Mouse (Mus musculus) MEL (cell line): ENCODE results near the gene Kcnn1. TPM values are rescaled to one million over a fixed set of nuclear protein-coding genes. Genes with fewer than 3 reads are reported as not detected.

ENCODE experiments used
- DNase-seq: peaks from one replicate; pipeline ENCODE4 v3.0.0; 2011; ENCODE audit warnings: low read depth, low spot score
- H3K27ac ChIP-seq: 2 replicates; pipeline ENCODE4 v1.5.1; 2012; ENCODE audit warnings: low read depth, mild to moderate bottlenecking, control low read depth, low read length, moderate library complexity; ENCODE audit not compliant: control insufficient read depth
- H3K27me3 ChIP-seq, 2 experiments: fragments of 150-350 bp in 1 of 2; sonication (generic) in 1 of 2; 2 replicates each; pipeline ENCODE4 v1.6.1; 2012; ENCODE audit warnings: low read length in 2 of 2, mild to moderate bottlenecking in 2 of 2, improper control_type of control experiment in 1 of 2, moderate library complexity in 1 of 2; ENCODE audit not compliant: insufficient read depth in 2 of 2, control insufficient read depth in 1 of 2
- H3K36me3 ChIP-seq, 2 experiments: 2 replicates each; pipeline ENCODE4 v1.6.1; 2012 to 2014; ENCODE audit warnings: low read length in 2 of 2, improper control_type of control experiment in 1 of 2, inconsistent platforms in 1 of 2, mild to moderate bottlenecking in 1 of 2; ENCODE audit not compliant: insufficient read depth in 2 of 2, control insufficient read depth in 1 of 2
- H3K4me1 ChIP-seq, 2 experiments: fragments of 150-350 bp in 1 of 2; sonication (generic) in 1 of 2; 2 replicates each; pipeline ENCODE4 v1.6.1; 2012; ENCODE audit warnings: low read length in 2 of 2, improper control_type of control experiment in 1 of 2, mild to moderate bottlenecking in 1 of 2; ENCODE audit not compliant: insufficient read depth in 2 of 2, control insufficient read depth in 1 of 2
- H3K4me3 ChIP-seq, 2 experiments: fragments of 150-350 bp in 1 of 2; sonication (generic) in 1 of 2; 2 replicates each; pipeline ENCODE4 v1.5.1; 2012; ENCODE audit warnings: low read depth in 2 of 2, low read length in 2 of 2, mild to moderate bottlenecking in 2 of 2, moderate library complexity in 2 of 2, control low read depth in 1 of 2, improper control_type of control experiment in 1 of 2; ENCODE audit not compliant: control insufficient read depth in 1 of 2, insufficient read depth in 1 of 2
- H3K79me2 ChIP-seq: 2 replicates; pipeline ENCODE4 v1.6.1; 2012; ENCODE audit warnings: mild to moderate bottlenecking, low read length, moderate library complexity; ENCODE audit not compliant: control insufficient read depth, poor library complexity, insufficient read depth
- H3K9ac ChIP-seq: 2 replicates; pipeline ENCODE4 v1.6.1; 2012; ENCODE audit warnings: low read depth, mild to moderate bottlenecking, control low read depth, low read length, moderate library complexity; ENCODE audit not compliant: control insufficient read depth, poor library complexity, severe bottlenecking
- H3K9me3 ChIP-seq: fragments of 150-350 bp; sonication (generic); replicated peaks from 2 replicates; pipeline ENCODE4 v1.6.1; 2012; ENCODE audit warnings: mild to moderate bottlenecking, low read length, improper control_type of control experiment, moderate library complexity; ENCODE audit not compliant: insufficient read depth
- BHLHE40 ChIP-seq: IDR thresholded peaks from 2 replicates; pipeline ENCODE4 v1.6.1; 2012; ENCODE audit warnings: low read depth, mild to moderate bottlenecking, inconsistent platforms, low read length, improper control_type of control experiment, borderline replicate concordance
- CHD1 ChIP-seq: IDR thresholded peaks from 2 replicates; pipeline ENCODE4 v1.6.1; 2012; ENCODE audit warnings: low read depth, mild to moderate bottlenecking, inconsistent platforms, low read length, improper control_type of control experiment
- CTCF ChIP-seq, 3 experiments: IDR thresholded peaks in 2 of 3; conservative IDR thresholded peaks in 1 of 3; 2 replicates each; pipeline ENCODE4 v1.5.1; 2011 to 2012; ENCODE audit warnings: low read length in 3 of 3, low read depth in 2 of 3, mild to moderate bottlenecking in 2 of 3, improper control_type of control experiment in 1 of 3, inconsistent platforms in 1 of 3, mixed read lengths in 1 of 3, moderate library complexity in 1 of 3; ENCODE audit not compliant: control insufficient read depth in 1 of 3, insufficient read depth in 1 of 3, poor library complexity in 1 of 3, severe bottlenecking in 1 of 3
- E2F4 ChIP-seq: IDR thresholded peaks from 2 replicates; pipeline ENCODE4 v1.6.1; 2011; ENCODE audit warnings: low read depth, low read length, improper control_type of control experiment, borderline replicate concordance
- ELF1 ChIP-seq: IDR thresholded peaks from 2 replicates; pipeline ENCODE4 v1.6.1; 2014; ENCODE audit warnings: low read depth, mild to moderate bottlenecking, inconsistent platforms, low read length, improper control_type of control experiment, moderate library complexity
- GABPA ChIP-seq: IDR thresholded peaks from 2 replicates; pipeline ENCODE4 v1.6.1; 2012; ENCODE audit warnings: low read depth, mild to moderate bottlenecking, inconsistent platforms, low read length, improper control_type of control experiment, moderate library complexity
- GATA1 ChIP-seq: IDR thresholded peaks from 2 replicates; pipeline ENCODE4 v1.6.1; 2011; ENCODE audit warnings: low read depth, low read length, improper control_type of control experiment
- MAX ChIP-seq: IDR thresholded peaks from 2 replicates; pipeline ENCODE4 v1.6.1; 2011; ENCODE audit warnings: low read length, improper control_type of control experiment
- MAZ ChIP-seq: IDR thresholded peaks from 2 replicates; pipeline ENCODE4 v1.6.1; 2012; ENCODE audit warnings: low read depth, mild to moderate bottlenecking, inconsistent platforms, low read length, improper control_type of control experiment
- MXI1 ChIP-seq: IDR thresholded peaks from 2 replicates; pipeline ENCODE4 v1.6.1; 2011; ENCODE audit warnings: mild to moderate bottlenecking, low read depth, low read length, improper control_type of control experiment
- MYB ChIP-seq: IDR thresholded peaks from 2 replicates; pipeline ENCODE4 v1.6.1; 2011; ENCODE audit warnings: mild to moderate bottlenecking, low read depth, low read length, improper control_type of control experiment
- MYC ChIP-seq: IDR thresholded peaks from 2 replicates; pipeline ENCODE4 v1.6.1; 2011; ENCODE audit warnings: low read depth, mild to moderate bottlenecking, low read length, improper control_type of control experiment, moderate library complexity
- NRF1 ChIP-seq: IDR thresholded peaks from 2 replicates; pipeline ENCODE4 v1.6.1; 2014; ENCODE audit warnings: low read depth, mild to moderate bottlenecking, inconsistent platforms, low read length, improper control_type of control experiment, moderate library complexity; ENCODE audit not compliant: poor library complexity, insufficient read depth, severe bottlenecking
- POLR2A ChIP-seq, 2 experiments: IDR thresholded peaks; 2 replicates each; pipeline ENCODE4 v1.6.1; 2011 to 2012; ENCODE audit warnings: low read length in 2 of 2, mild to moderate bottlenecking in 2 of 2, control low read depth in 1 of 2, improper control_type of control experiment in 1 of 2, low read depth in 1 of 2, moderate library complexity in 1 of 2; ENCODE audit not compliant: control insufficient read depth in 1 of 2, insufficient read depth in 1 of 2, poor library complexity in 1 of 2
- RCOR1 ChIP-seq: IDR thresholded peaks from 2 replicates; pipeline ENCODE4 v1.6.1; 2012; ENCODE audit warnings: low read depth, mild to moderate bottlenecking, inconsistent platforms, low read length, improper control_type of control experiment
- SIN3A ChIP-seq: IDR thresholded peaks from 2 replicates; pipeline ENCODE4 v1.6.1; 2012; ENCODE audit warnings: low read length, improper control_type of control experiment, inconsistent platforms
- SMC3 ChIP-seq: IDR thresholded peaks from 2 replicates; pipeline ENCODE4 v1.6.1; 2011; ENCODE audit warnings: low read depth, low read length, improper control_type of control experiment
- TAL1 ChIP-seq: IDR thresholded peaks from 2 replicates; pipeline ENCODE4 v1.6.1; 2012; ENCODE audit warnings: mild to moderate bottlenecking, inconsistent platforms, low read length, moderate library complexity, mixed read lengths
- TBP ChIP-seq: IDR thresholded peaks from 2 replicates; pipeline ENCODE4 v1.8.0; 2011; ENCODE audit warnings: low read depth, low read length, improper control_type of control experiment
- TCF12 ChIP-seq: IDR thresholded peaks from 2 replicates; pipeline ENCODE4 v1.6.1; 2014; ENCODE audit warnings: low read depth, mild to moderate bottlenecking, inconsistent platforms, low read length, improper control_type of control experiment, moderate library complexity
- UBTF ChIP-seq: IDR thresholded peaks from 2 replicates; pipeline ENCODE4 v1.6.1; 2012; ENCODE audit warnings: low read depth, mild to moderate bottlenecking, inconsistent platforms, low read length, improper control_type of control experiment, moderate library complexity, borderline replicate concordance; ENCODE audit not compliant: insufficient read depth
- USF1 ChIP-seq: IDR thresholded peaks from 2 replicates; pipeline ENCODE4 v1.6.1; 2014; ENCODE audit warnings: low read depth, mild to moderate bottlenecking, inconsistent platforms, low read length, improper control_type of control experiment, moderate library complexity
- USF2 ChIP-seq, 2 experiments: IDR thresholded peaks; 2 replicates each; pipeline ENCODE4 v1.6.1; 2011 to 2012; ENCODE audit warnings: improper control_type of control experiment in 2 of 2, low read length in 2 of 2, borderline replicate concordance in 1 of 2, inconsistent platforms in 1 of 2, low read depth in 1 of 2, mild to moderate bottlenecking in 1 of 2; ENCODE audit not compliant: insufficient read depth in 1 of 2
- ZNF384 ChIP-seq: IDR thresholded peaks from 2 replicates; pipeline ENCODE4 v1.6.1; 2012; ENCODE audit warnings: low read depth, mild to moderate bottlenecking, inconsistent platforms, low read length, improper control_type of control experiment
- polyA plus RNA-seq, 2 experiments: library from polyadenylated mRNA; stranded (reverse) in 1 of 2; unstranded in 1 of 2; fragments of >175 nt in 1 of 2; fragments of >200 nt in 1 of 2; gene quantifications; 2 replicates each; pipeline versions ENCODE4 v1.2.1 to v1.2.4; 2012; ENCODE audit warnings: low replicate concordance in 2 of 2, low read depth in 1 of 2; ENCODE audit not compliant: insufficient read length in 2 of 2, insufficient read depth in 1 of 2, missing spikeins in 1 of 2
- total RNA-seq: library from RNA; depleted of rRNA; stranded (reverse); fragments of 300-350 nt; gene quantifications from 2 replicates; pipeline ENCODE4 v1.2.3, GENCODE M21; 2012

The Kcnn1 gene
- total and polyA plus RNA-seq, 3 experiments, result 8.9 to 10.7 TPM; not detected in 1

- peak; percentile 57 for DNase-seq
- Histone ChIP-seq H3K9me3 (no peaks in the 10 kb centered on the region), H3K4me3 (peak overlapping the region; percentile 55 to 57), H3K27me3 (no peaks in the 10 kb centered on the region), H3K4me1 (peaks cover 0 to 5% of the 10 kb centered on the region in 2 experiments; a peak in 1 of 4 replicates), H3K79me2 (no peaks in the 10 kb centered on the region; the same call in 1 of the 2 replicates), H3K27ac (peak overlapping the region; percentile 59; the same call in 1 of the 2 replicates), H3K9ac (peak overlapping the region; percentile 69), H3K36me3 (peaks cover 0 to 2% of the 10 kb centered on the region in 2 experiments; a peak in 1 of 4 replicates)
- TF ChIP-seq ELF1 (no peak), TAL1 (no peak), UBTF (no peak), MAX (no peak), USF1 (no peak), ZNF384 (no peak), MAZ (peak; percentile 58; the same call in 1 of the 2 replicates), TBP (no peak), POLR2A (IDR thresholded peaks at IDR 0.05; ENCODE audit: control insufficient read depth in 1 of 2, insufficient read depth in 1 of 2, low read depth in 1 of 2, low read length in 2 of 2, poor library complexity in 1 of 2) (no peak), CTCF (IDR thresholded peaks at IDR 0.05 in 2 of 3, conservative IDR thresholded peaks at IDR 0.05 in 1 of 3; ENCODE audit: control insufficient read depth in 1 of 3, insufficient read depth in 1 of 3, low read depth in 2 of 3, low read length in 3 of 3, poor library complexity in 1 of 3, severe bottlenecking in 1 of 3) (no peak), RCOR1 (no peak), BHLHE40 (no peak), NRF1 (0 out of 2 replicates have a peak, but pooled peaks have one; percentile 4), GABPA (no peak), E2F4 (no peak), MYB (no peak), CHD1 (no peak), GATA1 (no peak), TCF12 (0 out of 2 replicates have a peak, but pooled peaks have one; percentile 7), USF2 (IDR thresholded peaks at IDR 0.05; ENCODE audit: borderline replicate concordance in 1 of 2, insufficient read depth in 1 of 2, low read depth in 1 of 2, low read length in 2 of 2) (no peak), SIN3A (peak; percentile 39; the same call in 1 of the 2 replicates), SMC3 (no peak), MXI1 (peak; percentile 59; the same call in 1 of the 2 replicates), MYC (no peak)
Measured at GRCm38 (mm10) chr8:70863956-70864711, 1.1 kb upstream of the Kcnn1 start.
